26 mouse cellular contexts compared by ENCODE assay signal in genomic region chr12:28407656-28408405, GRCm38 (mm10).
A peak's percentile ranks its signal among the peaks of the same experiment; 100 is the strongest.
DNase-seq lines count a peak whose midpoint lies in the region; ATAC-seq lines count a peak whose summit lies in the region.
"Had no signal": no experiment of that assay in that cellular context is flagged by ENCODE, and none has a peak within 500 bp of the region (broad histone marks: within the 10 kb centered on the region; RNA-seq: fewer than 3 reads in every experiment).

No protein-coding gene starts in this region.

- DNase-seq in neural tube, embryonic 10.5 days (ENCODE audit: extremely low spot score, low spot score): peak; percentile 26
- peak; percentile 77 for DNase-seq in embryonic facial prominence, embryonic 10.5 days (ENCODE audit: low spot score)
- DNase-seq in limb, embryonic 11.5 days (ENCODE audit: low spot score): peak; percentile 64
- no peak for DNase-seq in left cerebral cortex, adult 8-10 months (ENCODE audit: low spot score in 2 of 2)
- DNase-seq in adrenal gland, postnatal 36 days: no peak
- no peak for DNase-seq in ovary, postnatal 36 days (ENCODE audit: low spot score)
- DNase-seq: B cell, adult 2 months; cerebellum, adult 2 months; cerebellum, postnatal 14 days; gastrocnemius, postnatal 25 days; heart, adult 18-20 months; kidney, adult 8-10 months; kidney, postnatal 14 days; liver; lung, embryonic 14.5 days; lung, postnatal 14 days; right cerebral cortex, postnatal 25 days had no signal

- H3K4me1 ChIP-seq in neural tube, embryonic 15.5 days: no peaks in the 10 kb centered on the region
- peaks cover 19% of the 10 kb centered on the region for H3K4me1 ChIP-seq in embryonic facial prominence, embryonic 10.5 days
- peaks cover 6% of the 10 kb centered on the region; the same call in 1 of the 2 replicates for H3K4me1 ChIP-seq in limb, embryonic 11.5 days (ENCODE audit: control insufficient read depth, insufficient read depth, low read length)
- H3K4me1 ChIP-seq: embryonic facial prominence, embryonic 15.5 days; heart, embryonic 12.5 days; hindbrain, embryonic 15.5 days; midbrain, embryonic 12.5 days; stomach, embryonic 15.5 days had no signal

- H3K27ac ChIP-seq in neural tube, embryonic 15.5 days (replicated peaks): no peak overlapping the region
- peak overlapping the region; percentile 79 for H3K27ac ChIP-seq in embryonic facial prominence, embryonic 10.5 days (replicated peaks)
- H3K27ac ChIP-seq in limb, embryonic 11.5 days (replicated peaks; ENCODE audit: low read depth, low read length): no peak overlapping the region
- H3K27ac ChIP-seq: embryonic facial prominence, embryonic 15.5 days; hindbrain, embryonic 15.5 days; liver, embryonic 14.5 days; midbrain, embryonic 12.5 days; stomach, embryonic 15.5 days had no signal

- 91% methylated on average over 10 of the region's 10 CpGs for WGBS in neural tube, embryonic 15.5 days
- 42% methylated on average over 10 of the region's 10 CpGs for WGBS in embryonic facial prominence, embryonic 10.5 days
- 25% methylated on average over 10 of the region's 10 CpGs for WGBS in limb, embryonic 11.5 days

- no peak overlapping the region for H3K4me3 ChIP-seq in neural tube, embryonic 15.5 days (replicated peaks)
- H3K4me3 ChIP-seq in embryonic facial prominence, embryonic 10.5 days: no peak overlapping the region
- H3K4me3 ChIP-seq in limb, embryonic 11.5 days (ENCODE audit: low read depth, low read length): no peak overlapping the region
- H3K4me3 ChIP-seq: embryonic facial prominence, embryonic 15.5 days; heart, embryonic 12.5 days; hindbrain, embryonic 15.5 days; midbrain, embryonic 12.5 days; stomach, embryonic 15.5 days had no signal

- H3K4me2 ChIP-seq in neural tube, embryonic 15.5 days: no peak overlapping the region
- no peak overlapping the region for H3K4me2 ChIP-seq in limb, embryonic 11.5 days (ENCODE audit: low read depth, severe bottlenecking)
- H3K4me2 ChIP-seq: embryonic facial prominence, embryonic 15.5 days; heart, embryonic 12.5 days; hindbrain, embryonic 15.5 days; lung, embryonic 14.5 days; midbrain, embryonic 12.5 days; stomach, embryonic 15.5 days had no signal

- no peak overlapping the region for H3K9ac ChIP-seq in neural tube, embryonic 15.5 days (replicated peaks)
- H3K9ac ChIP-seq in limb, embryonic 11.5 days (ENCODE audit: low read length): no peak overlapping the region
- H3K9ac ChIP-seq: embryonic facial prominence, embryonic 15.5 days; heart, embryonic 12.5 days; hindbrain, embryonic 15.5 days; liver, embryonic 14.5 days; lung, embryonic 14.5 days; midbrain, embryonic 12.5 days; stomach, embryonic 15.5 days had no signal

- H3K27me3 ChIP-seq in neural tube, embryonic 15.5 days (replicated peaks): no peaks in the 10 kb centered on the region
- no peaks in the 10 kb centered on the region for H3K27me3 ChIP-seq in embryonic facial prominence, embryonic 10.5 days (replicated peaks; ENCODE audit: low read depth, poor library complexity, severe bottlenecking)
- H3K27me3 ChIP-seq in limb, embryonic 11.5 days (ENCODE audit: control insufficient read depth, insufficient read depth, low read length): no peaks in the 10 kb centered on the region
- H3K27me3 ChIP-seq: embryonic facial prominence, embryonic 15.5 days; heart, embryonic 12.5 days; hindbrain, embryonic 15.5 days; stomach, embryonic 15.5 days had no signal

- no peaks in the 10 kb centered on the region; the same call in 1 of the 2 replicates for H3K9me3 ChIP-seq in neural tube, embryonic 15.5 days (replicated peaks)
- H3K9me3 ChIP-seq in embryonic facial prominence, embryonic 10.5 days: peaks cover 21% of the 10 kb centered on the region; the same call in 1 of the 2 replicates
- no peaks in the 10 kb centered on the region for H3K9me3 ChIP-seq in limb, embryonic 11.5 days (ENCODE audit: control insufficient read depth, low read length)
- H3K9me3 ChIP-seq: embryonic facial prominence, embryonic 15.5 days; stomach, embryonic 15.5 days had no signal

- ATAC-seq in neural tube, embryonic 15.5 days (ENCODE audit: low FRiP score): no peak
- no peak for ATAC-seq in limb, embryonic 11.5 days (ENCODE audit: insufficient number of reproducible peaks, low FRiP score, low TSS enrichment, low read depth)
- ATAC-seq: forebrain, embryonic 14.5 days; intestine, embryonic 16.5 days had no signal

- no peaks in the 10 kb centered on the region for H3K36me3 ChIP-seq in neural tube, embryonic 15.5 days
- peaks cover 5% of the 10 kb centered on the region; the same call in 1 of the 2 replicates for H3K36me3 ChIP-seq in embryonic facial prominence, embryonic 10.5 days (replicated peaks)
- no peaks in the 10 kb centered on the region for H3K36me3 ChIP-seq in limb, embryonic 11.5 days (ENCODE audit: control insufficient read depth, insufficient read depth, low read length)
- H3K36me3 ChIP-seq: embryonic facial prominence, embryonic 15.5 days; heart, embryonic 12.5 days; hindbrain, embryonic 15.5 days; midbrain, embryonic 12.5 days; stomach, embryonic 15.5 days had no signal

Comparison
In these comparisons a context has a peak if more than half of its experiments do, and no peak if none do; other contexts are left out.
1. DNase-seq: peak in neural tube, embryonic 10.5 days (single experiment), embryonic facial prominence, embryonic 10.5 days (single experiment) and limb, embryonic 11.5 days (single experiment); none in left cerebral cortex, adult 8-10 months (0 of 2), adrenal gland, postnatal 36 days (0 of 2) and ovary, postnatal 36 days (single experiment).